Mouse (Mus musculus) ES-Bruce4 (cell line): ENCODE results near the gene Sost.

Experiments used
- CTCF ChIP-seq: IDR thresholded peaks from one replicate; pipeline ENCODE4 v1.8.1; 2011; ENCODE audit warnings: low read depth, low read length
- EP300 ChIP-seq: IDR thresholded peaks from 2 replicates; pipeline ENCODE4 v1.6.1; 2011; ENCODE audit warnings: low read depth, low read length; ENCODE audit not compliant: insufficient read depth
- POLR2A ChIP-seq: IDR thresholded peaks from one replicate; pipeline ENCODE4 v1.8.1; 2011; ENCODE audit warnings: low read length; ENCODE audit not compliant: insufficient read depth

DNA sequence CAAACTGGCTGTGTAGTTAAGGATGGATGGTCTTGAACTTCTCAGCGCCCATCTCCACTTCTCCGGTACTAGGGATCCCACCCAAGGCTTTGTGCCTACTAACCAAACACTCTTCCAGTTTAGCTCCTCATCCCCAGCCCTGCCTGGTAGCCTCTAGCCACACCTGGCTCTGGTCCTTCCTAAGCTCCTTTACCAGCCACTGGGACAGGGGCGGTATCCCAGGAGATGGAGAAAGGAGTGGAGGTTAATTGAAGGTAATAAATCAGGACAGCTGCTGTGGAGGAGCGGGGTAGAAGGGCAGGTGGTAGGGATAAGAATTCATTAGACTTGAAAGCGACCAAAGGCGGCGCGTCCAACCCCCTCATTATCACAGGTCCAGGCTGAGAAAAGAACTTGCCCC lies 2.2 kb downstream of the Sost start:
- no peak for TF ChIP-seq CTCF
- no peak for TF ChIP-seq POLR2A
- no peak for TF ChIP-seq EP300
